ENCODE assay signal across 8 mouse cellular contexts in the genomic region with DNA sequence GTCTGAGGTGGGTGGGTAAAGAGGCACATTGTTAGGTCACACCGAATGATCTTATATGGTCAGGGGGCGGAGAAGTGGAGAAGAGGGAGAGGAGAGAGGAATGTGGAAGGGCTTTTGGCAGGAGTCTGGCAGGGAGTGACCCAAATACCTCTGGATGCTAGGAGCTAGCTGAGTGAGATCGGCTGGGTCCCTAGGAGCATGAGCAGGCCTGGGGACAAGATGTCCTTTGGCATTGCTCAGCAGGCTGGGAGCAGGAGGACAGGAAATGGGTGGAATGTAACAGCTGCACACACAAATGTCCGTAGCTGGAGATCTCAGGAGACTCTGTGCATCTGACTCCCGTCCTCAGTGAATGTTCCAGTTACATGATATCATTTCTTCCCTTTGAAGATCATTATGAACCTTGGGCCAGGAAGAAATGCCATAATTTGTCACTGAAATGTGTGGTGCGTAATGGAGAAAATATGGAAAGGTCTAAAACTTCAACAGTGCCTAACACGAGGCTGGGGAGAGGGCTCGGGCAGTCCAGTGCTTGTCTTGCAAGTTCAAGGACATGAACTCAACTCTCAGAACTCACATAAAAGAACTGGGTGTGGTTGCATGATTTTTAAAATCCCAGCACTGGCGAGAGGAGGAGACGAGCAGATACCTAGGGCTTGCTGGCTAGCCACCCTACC. TPM values are rescaled to one million over a fixed set of nuclear protein-coding genes. Genes with fewer than 3 reads are reported as not detected.
DNase-seq lines count a peak whose midpoint lies in the region; ATAC-seq lines count a peak whose summit lies in the region.

No protein-coding gene starts in this region.

- no peak overlapping the region for H3K4me2 ChIP-seq in lung, embryonic 15.5 days
- H3K4me2 ChIP-seq in forebrain, embryonic 14.5 days (ENCODE audit: low read length) = no peak overlapping the region

- intact Hi-C loops in heart, postnatal 10 days (cut with DNase I) = loop anchor here (2.0 to 5.0 kb wide), 4 partner anchors 57 to 192 kb away; a partner anchor contains a TSS

- 37% methylated on average over 10 of the region's 10 CpGs for WGBS in lung, embryonic 15.5 days
- 80% methylated on average over 10 of the region's 10 CpGs for WGBS in forebrain, embryonic 14.5 days

- ATAC-seq in lung, embryonic 15.5 days (ENCODE audit: borderline replicate concordance, extremely low read depth, low FRiP score, low TSS enrichment) = peak; percentile 76
- ATAC-seq in forebrain, embryonic 14.5 days = no peak

- no peaks in the 10 kb centered on the region for H3K27me3 ChIP-seq in lung, embryonic 15.5 days
- no peaks in the 10 kb centered on the region for H3K27me3 ChIP-seq in forebrain, embryonic 14.5 days (replicated peaks; ENCODE audit: control insufficient read depth, insufficient read depth, low read length)

- H3K4me3 ChIP-seq in lung, embryonic 15.5 days = no peak overlapping the region
- H3K4me3 ChIP-seq in forebrain, embryonic 14.5 days (ENCODE audit: low read depth, low read length) = no peak overlapping the region

- H3K9ac ChIP-seq in lung, embryonic 15.5 days = no peak overlapping the region
- no peak overlapping the region for H3K9ac ChIP-seq in forebrain, embryonic 14.5 days (ENCODE audit: low read length)

- H3K36me3 ChIP-seq in lung, embryonic 15.5 days = no peaks in the 10 kb centered on the region
- H3K36me3 ChIP-seq in forebrain, embryonic 14.5 days (ENCODE audit: control insufficient read depth, insufficient read depth, low read length) = no peaks in the 10 kb centered on the region

- H3K4me1 ChIP-seq in lung, embryonic 15.5 days = peaks cover 16% of the 10 kb centered on the region
- no peaks in the 10 kb centered on the region for H3K4me1 ChIP-seq in forebrain, embryonic 14.5 days (ENCODE audit: control insufficient read depth, insufficient read depth, low read length)

- H3K9me3 ChIP-seq in lung, embryonic 15.5 days = no peaks in the 10 kb centered on the region
- H3K9me3 ChIP-seq in forebrain, embryonic 14.5 days (replicated peaks; ENCODE audit: control insufficient read depth, low read length) = no peaks in the 10 kb centered on the region

- peak; percentile 48 for DNase-seq in embryo, embryonic 10 days (ENCODE audit: low spot score)
- DNase-seq in embryo, embryonic 9.5 days (ENCODE audit: extremely low spot score) = no peak
- peak; percentile 90 for DNase-seq in Muller cell, postnatal 12 days (ENCODE audit: inconsistent ontology term)
- DNase-seq in heart, postnatal 10 days = peak; percentile 83 to 89
- no peak for DNase-seq in cerebellum, postnatal 36 days
- no peak for DNase-seq in forebrain, embryonic 14.5 days (ENCODE audit: low spot score)
- no peak for DNase-seq in right cerebral cortex, adult 2 months (ENCODE audit: low spot score in 2 of 2)

- peak overlapping the region; percentile 70 for H3K27ac ChIP-seq in lung, embryonic 15.5 days
- no peak overlapping the region for H3K27ac ChIP-seq in forebrain, embryonic 14.5 days (ENCODE audit: low read depth, low read length)

RNA-seq across cellular contexts. Expression of a gene that starts 59.6 kb away (rescaled TPM):
- total RNA-seq in heart, postnatal 10 days (2021) = 10 to 100 TPM; 13.4 to 16.9 TPM
- polyA plus RNA-seq in lung, embryonic 15.5 days (2015; fragmentation: Nextera tagmentation; extraction: Ambion mirVana) = 0.96 and 1.2 TPM in 2 replicates
- 0.43 and 0.78 TPM in 2 replicates for polyA plus RNA-seq in forebrain, embryonic 14.5 days (2014; fragmentation: Nextera tagmentation; extraction: Ambion mirVana)

Comparison
In these comparisons a context has a peak if more than half of its experiments do, and no peak if none do; other contexts are left out.
1. DNase-seq: peak in embryo, embryonic 10 days (single experiment), Muller cell, postnatal 12 days (single experiment) and heart, postnatal 10 days (2 of 2); none in embryo, embryonic 9.5 days (single experiment), cerebellum, postnatal 36 days (0 of 2), forebrain, embryonic 14.5 days (single experiment) and right cerebral cortex, adult 2 months (0 of 2).